Mouse (Mus musculus) colon, adult 2 months (tissue): ENCODE results near the gene Vmn1r27. TPM values are rescaled to one million over a fixed set of nuclear protein-coding genes. Genes with fewer than 3 reads are reported as not detected.

Source experiments
- polyA plus RNA-seq: library from polyadenylated mRNA; depleted of rRNA; stranded (reverse); fragments of >200 nt; gene quantifications from 2 replicates; pipeline ENCODE4 v1.2.3, GENCODE M21; 2012; rRNA removed

The Vmn1r27 gene
- polyA plus RNA-seq: not detected in 2 replicates

DNA sequence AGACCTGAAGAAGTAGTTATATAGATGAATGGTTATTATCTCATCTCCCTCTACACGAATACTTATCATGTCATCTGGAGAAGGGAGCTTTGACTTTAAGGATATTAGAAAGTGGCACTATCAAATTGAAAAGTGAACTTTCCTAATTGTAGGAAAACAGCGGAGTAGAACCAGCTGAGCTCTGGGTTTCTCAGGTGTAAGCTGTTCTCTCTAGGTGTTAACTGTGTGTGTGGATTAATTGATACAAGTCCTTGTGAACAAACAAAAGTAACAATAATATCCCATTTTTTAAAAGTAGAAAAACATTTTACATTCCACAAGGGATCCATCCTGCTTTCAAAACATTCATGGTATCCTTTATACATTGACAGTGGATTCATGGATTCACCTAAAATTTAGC is at the start of gene Vmn1r27:
Vmn1r27 (minus strand) TSS at position 101 of the 400 bp plus-strand sequence.

DNA sequence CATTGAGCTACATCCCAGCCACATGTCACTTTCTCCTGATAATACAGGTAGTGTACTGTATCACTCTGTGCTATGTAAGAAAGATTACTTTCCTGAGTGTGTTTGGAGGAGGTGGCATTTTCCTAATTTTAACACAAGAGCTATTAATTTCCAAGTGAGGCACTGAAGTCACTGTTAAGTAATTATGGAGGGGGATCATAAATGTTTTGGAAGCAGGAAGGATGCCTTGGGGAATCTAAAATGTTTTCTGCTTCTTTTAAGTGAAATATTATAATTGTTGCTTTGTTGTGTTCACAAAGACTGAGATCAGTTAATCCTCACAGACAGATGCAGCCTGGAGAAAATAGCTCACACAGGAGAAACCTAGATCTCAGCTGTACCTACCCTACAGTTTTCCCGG is 43.1 kb upstream of the Vmn1r27 start, which contains the start of gene Vmn1r28:
Vmn1r28 (plus strand) TSS at position 301 of the 400 bp plus-strand sequence.

Other genes with a start within 250 kb of the Vmn1r27 start
- not detected in 2 replicates for gene Vmn1r25, start 238.0 kb downstream of the Vmn1r27 start, polyA plus RNA-seq
- gene Vmn1r26, start 203.7 kb downstream of the Vmn1r27 start, polyA plus RNA-seq: not detected in 2 replicates
- not detected in 2 replicates for gene Vmn1r28, start 43.2 kb upstream of the Vmn1r27 start, polyA plus RNA-seq
- gene Vmn1r29, start 82.7 kb upstream of the Vmn1r27 start, polyA plus RNA-seq: not detected in 2 replicates
- not detected in 2 replicates for gene Vmn1r30, start 224.6 kb upstream of the Vmn1r27 start, polyA plus RNA-seq